Mouse (Mus musculus) adrenal gland, adult 18-20 months (tissue): ENCODE measurements around the gene Specc1l. TPM values are rescaled to one million over a fixed set of nuclear protein-coding genes. Genes with fewer than 3 reads are reported as not detected.
"Not testable (repeated sequence)": the region's sequence is repeated elsewhere in the genome, so short reads cannot be mapped to it uniquely, and the experiment has no call there.

Experiments used
- DNase-seq, 2 experiments: peaks; one replicate each; pipeline ENCODE4 v3.0.0; 2021 to 2022; ENCODE audit warnings: low spot score in 2 of 2
- total RNA-seq, 2 experiments: library from RNA; stranded (reverse); gene quantifications; 1 replicate in 1 of 2; 2 replicates in 1 of 2; pipeline ENCODE4 v1.2.3; 2021

Gene Specc1l
- total RNA-seq, 2 experiments from 2014 or later = 51.8 to 56.0 TPM

- not testable (repeated sequence) for DNase-seq
Observed at GRCm38 (mm10) chr10:75344563-75344962, 132.7 kb downstream of the Specc1l start.

GRCm38 (mm10) chr10:75345265-75345664, 133.4 kb downstream of the Specc1l start:
- no peak for DNase-seq

- no peak for DNase-seq
Observed at GRCm38 (mm10) chr10:75350564-75350963, 138.7 kb downstream of the Specc1l start.

GRCm38 (mm10) chr10:75352541-75352940, 140.7 kb downstream of the Specc1l start:
- no peak for DNase-seq

- not testable (repeated sequence) for DNase-seq
Observed at GRCm38 (mm10) chr10:75353838-75354241, 142.0 kb downstream of the Specc1l start.

GRCm38 (mm10) chr10:75355341-75355740, 143.5 kb downstream of the Specc1l start:
- no peak for DNase-seq

Other genes starting within 250 kb of the Specc1l start
- gene Gnaz, start 244.9 kb upstream of the Specc1l start, total RNA-seq = 1 to 10 TPM; 2.9 to 4.4 TPM
- 1 to 10 TPM in 1 of 2 experiments, not detected in 1; 1.4 TPM for gene Rsph14, start 179.5 kb upstream of the Specc1l start, total RNA-seq
- 10 to 100 TPM; 12.6 to 12.9 TPM for gene Rab36, start 175.0 kb upstream of the Specc1l start, total RNA-seq
- gene Bcr, start 151.5 kb upstream of the Specc1l start, total RNA-seq = 10 to 100 TPM; 35.0 to 41.0 TPM
- gene Adora2a, start 104.8 kb downstream of the Specc1l start, total RNA-seq = 1 to 10 TPM; 1.8 to 4.3 TPM
- 1 to 10 TPM; 1.1 to 1.5 TPM for gene Upb1, start 189.0 kb downstream of the Specc1l start, total RNA-seq